Mouse (Mus musculus) intestine, postnatal 0 days (tissue): ENCODE data around the gene Slc6a9. TPM values are rescaled to one million over a fixed set of nuclear protein-coding genes. Genes with fewer than 3 reads are reported as not detected.

Experiments
- ATAC-seq: fragments of 200-750 bp; cut with Nextera tagmentation; 2 replicates; pipeline ENCODE4 v1.8.0; 2017; ENCODE audit warnings: mild to moderate bottlenecking, moderate TSS enrichment, moderate library complexity
- H3K27ac ChIP-seq: fragments of 300-500 bp; sonication (generic); 2 replicates; pipeline ENCODE4 v1.5.1; 2014; ENCODE audit warnings: mild to moderate bottlenecking, low read depth, low read length, moderate library complexity
- H3K27me3 ChIP-seq: fragments of 300-500 bp; sonication (generic); replicated peaks from 2 replicates; pipeline ENCODE4 v1.6.1; 2014; ENCODE audit warnings: low read length, mixed read lengths; ENCODE audit not compliant: control insufficient read depth, insufficient read depth
- H3K36me3 ChIP-seq: fragments of 300-500 bp; sonication (generic); 2 replicates; pipeline ENCODE4 v1.6.1; 2014; ENCODE audit warnings: mild to moderate bottlenecking, moderate library complexity; ENCODE audit not compliant: control insufficient read depth, insufficient read depth
- H3K4me1 ChIP-seq: fragments of 300-500 bp; sonication (generic); replicated peaks from 2 replicates; pipeline ENCODE4 v1.6.1; 2014; ENCODE audit warnings: antibody characterized with exemption, low read length, mixed read lengths; ENCODE audit not compliant: control insufficient read depth, insufficient read depth
- H3K4me2 ChIP-seq: fragments of 300-500 bp; sonication (generic); replicated peaks from 2 replicates; pipeline ENCODE4 v1.6.1; 2014; ENCODE audit warnings: low read depth, mild to moderate bottlenecking, moderate library complexity
- H3K4me3 ChIP-seq: fragments of 300-500 bp; sonication (generic); 2 replicates; pipeline ENCODE4 v1.5.1; 2014; ENCODE audit warnings: low read depth, low read length
- H3K9ac ChIP-seq: fragments of 300-500 bp; sonication (generic); 2 replicates; pipeline ENCODE4 v1.6.1; 2014; ENCODE audit warnings: mild to moderate bottlenecking, low read depth, low read length
- H3K9me3 ChIP-seq: fragments of 300-500 bp; sonication (generic); 2 replicates; pipeline ENCODE4 v1.6.1; 2016; ENCODE audit warnings: mixed run types; ENCODE audit not compliant: control insufficient read depth
- CTCF ChIP-seq: sonication (generic); IDR thresholded peaks from 2 replicates; pipeline ENCODE4 v1.5.1; 2016; ENCODE audit warnings: low read depth, mild to moderate bottlenecking, control low read depth, antibody characterized with exemption, moderate library complexity
- WGBS: fragments of 180-500 bp; shearing (Covaris S2); extraction: QIAGEN DNeasy Blood & Tissue Kit; methylation state at CpG from one replicate; pipeline ENCODE4 v1.1.7; 2014; 5-methylcytosine and 5-hydroxymethylcytosine counted together
- polyA plus RNA-seq: library from polyadenylated mRNA; unstranded; fragments of >200 nt; fragmentation: Nextera tagmentation; extraction: Ambion mirVana; gene quantifications from 2 replicates; pipeline ENCODE4 v1.2.1, GENCODE M21; 2015

The Slc6a9 gene
- polyA plus RNA-seq, 1 experiment from 2014 or later, result 4.9 TPM

- Histone ChIP-seq H3K4me2 (no peak overlapping the region), H3K36me3 (0 out of 2 replicates have a peak, but pooled peaks cover under 1% of the 10 kb centered on the region), H3K4me3 (no peak overlapping the region), H3K9ac (no peak overlapping the region), H3K27me3 (no peaks in the 10 kb centered on the region), H3K9me3 (no peaks in the 10 kb centered on the region), H3K4me1 (peaks cover 11% of the 10 kb centered on the region), H3K27ac (no peak overlapping the region)
- no peak for TF ChIP-seq CTCF
- ATAC-seq, result no peak
- WGBS, result 87% methylated on average over 4 of the region's 4 CpGs
Observed at GRCm38 (mm10) chr4:117917402-117917801, 83.1 kb downstream of the Slc6a9 start.

GRCm38 (mm10) chr4:117917847-117918246 is 83.5 kb downstream of the Slc6a9 start:
- Histone ChIP-seq H3K4me2 (no peak overlapping the region), H3K4me3 (no peak overlapping the region), H3K9me3 (no peaks in the 10 kb centered on the region), H3K4me1 (peaks cover 11% of the 10 kb centered on the region), H3K27ac (no peak overlapping the region), H3K27me3 (no peaks in the 10 kb centered on the region), H3K36me3 (no peaks in the 10 kb centered on the region), H3K9ac (no peak overlapping the region)
- WGBS, result 81% methylated on average over 4 of the region's 4 CpGs
- no peak for TF ChIP-seq CTCF
- ATAC-seq, result no peak

DNA sequence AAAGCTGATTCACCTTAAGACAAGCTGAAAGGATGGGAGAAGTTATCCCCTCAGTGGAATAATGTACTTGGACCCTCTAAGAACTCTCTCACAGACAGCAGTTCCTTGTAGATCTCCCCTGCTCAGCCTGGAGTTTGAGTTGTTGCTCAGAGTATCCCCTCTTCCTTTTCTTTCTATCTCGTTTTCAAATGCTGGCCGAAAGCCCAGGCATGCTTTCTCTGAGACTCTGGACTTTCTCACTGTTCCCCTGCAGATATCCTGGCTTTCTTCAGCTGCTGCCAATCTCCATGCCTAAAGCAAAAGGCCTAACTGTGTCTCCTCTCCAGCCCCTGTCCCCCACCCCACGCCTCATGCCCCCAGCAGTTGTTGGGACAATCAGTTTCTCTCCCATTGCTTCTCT is 84.0 kb downstream of the Slc6a9 start:
- Histone ChIP-seq H3K4me3 (no peak overlapping the region), H3K4me1 (peaks cover 11% of the 10 kb centered on the region), H3K27me3 (no peaks in the 10 kb centered on the region), H3K4me2 (no peak overlapping the region), H3K9me3 (no peaks in the 10 kb centered on the region), H3K27ac (no peak overlapping the region; the same call in 1 of the 2 replicates), H3K36me3 (no peaks in the 10 kb centered on the region), H3K9ac (no peak overlapping the region)
- 48% methylated on average over 3 of the region's 3 CpGs for WGBS
- TF ChIP-seq CTCF, result no peak
- ATAC-seq, result no peak

GRCm38 (mm10) chr4:117918762-117919161 is 84.5 kb downstream of the Slc6a9 start:
- Histone ChIP-seq H3K36me3 (no peaks in the 10 kb centered on the region), H3K4me1 (peaks cover 11% of the 10 kb centered on the region), H3K4me3 (no peak overlapping the region), H3K9ac (no peak overlapping the region), H3K9me3 (no peaks in the 10 kb centered on the region), H3K27ac (no peak overlapping the region), H3K27me3 (no peaks in the 10 kb centered on the region), H3K4me2 (no peak overlapping the region)
- ATAC-seq, result no peak
- no peak for TF ChIP-seq CTCF
- WGBS, result 70% methylated on average over 5 of the region's 5 CpGs

DNA sequence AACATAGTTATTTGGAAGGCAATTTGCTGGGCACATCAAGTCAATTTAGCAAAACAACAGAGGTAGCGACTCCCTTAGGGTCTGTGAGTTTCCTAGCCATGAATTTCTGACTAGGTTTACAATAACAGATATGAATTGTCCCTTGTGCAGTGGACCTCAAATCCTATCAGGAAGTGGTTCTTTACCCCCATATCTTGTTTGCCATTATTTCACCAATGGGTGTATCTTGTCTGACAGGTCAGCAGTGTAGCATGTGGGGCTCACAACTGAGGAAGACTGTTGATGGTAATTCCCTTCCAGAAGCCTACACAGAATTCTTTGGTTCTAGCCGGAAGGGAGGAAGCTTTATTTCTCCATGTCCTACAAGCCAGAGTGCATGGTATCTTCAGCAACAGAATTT is 87.1 kb downstream of the Slc6a9 start:
- Histone ChIP-seq H3K4me1 (no peaks in the 10 kb centered on the region), H3K27ac (no peak overlapping the region), H3K4me3 (no peak overlapping the region), H3K4me2 (no peak overlapping the region), H3K9me3 (no peaks in the 10 kb centered on the region), H3K9ac (no peak overlapping the region), H3K36me3 (no peaks in the 10 kb centered on the region), H3K27me3 (peaks cover 16% of the 10 kb centered on the region)
- 84% methylated on average over 2 of the region's 2 CpGs for WGBS
- no peak for TF ChIP-seq CTCF
- ATAC-seq, result no peak

- Histone ChIP-seq H3K27ac (no peak overlapping the region), H3K9ac (no peak overlapping the region), H3K36me3 (no peaks in the 10 kb centered on the region), H3K4me3 (no peak overlapping the region), H3K9me3 (no peaks in the 10 kb centered on the region), H3K4me1 (no peaks in the 10 kb centered on the region), H3K27me3 (peaks cover 36% of the 10 kb centered on the region), H3K4me2 (no peak overlapping the region)
- no peak for TF ChIP-seq CTCF
- 59% methylated on average over 2 of the region's 2 CpGs for WGBS
- no peak for ATAC-seq
Observed at GRCm38 (mm10) chr4:117923450-117923849, 89.1 kb downstream of the Slc6a9 start.

Other genes with a start within 250 kb of the Slc6a9 start
- 22.1 and 22.7 TPM in 2 replicates for gene Dmap1, start 152.2 kb upstream of the Slc6a9 start, polyA plus RNA-seq
- not detected in 2 replicates for gene Gm12845, start 110.1 kb upstream of the Slc6a9 start, polyA plus RNA-seq
- gene Klf17, start 68.9 kb upstream of the Slc6a9 start, polyA plus RNA-seq, result not detected in 2 replicates
- 0.64 and 0.80 TPM in 2 replicates for gene Ccdc24, start 38.1 kb downstream of the Slc6a9 start, polyA plus RNA-seq
- gene B4galt2, start 49.0 kb downstream of the Slc6a9 start, polyA plus RNA-seq, result 8.7 and 8.9 TPM in 2 replicates
- 441 and 442 TPM in 2 replicates for gene Atp6v0b, start 52.8 kb downstream of the Slc6a9 start, polyA plus RNA-seq
- 5.0 and 5.5 TPM in 2 replicates for gene Dph2, start 57.5 kb downstream of the Slc6a9 start, polyA plus RNA-seq
- gene Ipo13, start 80.5 kb downstream of the Slc6a9 start, polyA plus RNA-seq, result 15.8 and 18.2 TPM in 2 replicates
- 1.2 and 1.3 TPM in 2 replicates for gene Artn, start 95.3 kb downstream of the Slc6a9 start, polyA plus RNA-seq